In genomic region chr15:98985982-98986715, GRCm38 (mm10) we compare ENCODE assay signal across 8 mouse cellular contexts. TPM values are rescaled to one million over a fixed set of nuclear protein-coding genes. Genes with fewer than 3 reads are reported as not detected.
DNase-seq lines count a peak whose midpoint lies in the region; ATAC-seq and TF ChIP-seq lines count a peak whose summit lies in the region.

No protein-coding gene starts in this region.

- ATAC-seq in hindbrain, embryonic 15.5 days (ENCODE audit: low FRiP score, low read depth), result no peak
- no peak for ATAC-seq in midbrain, postnatal 0 days (ENCODE audit: low FRiP score)
- ATAC-seq in activated CD4-positive, CD25-positive, alpha-beta regulatory T cell, adult 4 months, result no peak

- no peaks in the 10 kb centered on the region for H3K27me3 ChIP-seq in hindbrain, embryonic 15.5 days
- H3K27me3 ChIP-seq in midbrain, postnatal 0 days (ENCODE audit: insufficient read depth, low read length), result no peaks in the 10 kb centered on the region

- H3K4me2 ChIP-seq in hindbrain, embryonic 15.5 days, result peak overlapping the region; percentile 81
- peak overlapping the region; percentile 66 for H3K4me2 ChIP-seq in midbrain, postnatal 0 days (ENCODE audit: low read depth, low read length, poor library complexity, severe bottlenecking)

- no peaks in the 10 kb centered on the region for H3K36me3 ChIP-seq in hindbrain, embryonic 15.5 days
- H3K36me3 ChIP-seq in midbrain, postnatal 0 days (ENCODE audit: insufficient read depth, low read length), result no peaks in the 10 kb centered on the region

- peaks cover 69% of the 10 kb centered on the region for H3K4me1 ChIP-seq in hindbrain, embryonic 15.5 days (replicated peaks)
- peaks cover 31% of the 10 kb centered on the region for H3K4me1 ChIP-seq in midbrain, postnatal 0 days (ENCODE audit: insufficient read depth, low read length)

- peak overlapping the region; percentile 97 for H3K27ac ChIP-seq in layer of hippocampus, adult 2 months
- peak overlapping the region; percentile 96 for H3K27ac ChIP-seq in hindbrain, embryonic 15.5 days (replicated peaks)
- H3K27ac ChIP-seq in midbrain, postnatal 0 days (ENCODE audit: low read depth, low read length), result peak overlapping the region; percentile 97

- 6% methylated on average over 12 of the region's 12 CpGs for WGBS in hindbrain, embryonic 15.5 days
- WGBS in midbrain, postnatal 0 days, result 4% methylated on average over 12 of the region's 12 CpGs

- H3K4me3 ChIP-seq in layer of hippocampus, adult 2 months, result peak overlapping the region; percentile 71
- H3K4me3 ChIP-seq in hindbrain, embryonic 15.5 days, result peak overlapping the region; percentile 43
- H3K4me3 ChIP-seq in midbrain, postnatal 0 days (ENCODE audit: low read depth, low read length), result peak overlapping the region; percentile 38

- no peaks in the 10 kb centered on the region for H3K9me3 ChIP-seq in hindbrain, embryonic 15.5 days
- no peaks in the 10 kb centered on the region for H3K9me3 ChIP-seq in midbrain, postnatal 0 days (ENCODE audit: low read length)

- TF ChIP-seq POLR2A in brain, embryonic 14.5 days (IDR thresholded peaks at IDR 0.05; ENCODE audit: borderline replicate concordance, extremely low read depth, insufficient read depth, insufficient read length, poor library complexity, severe bottlenecking), result no peak

- no peak for DNase-seq in layer of hippocampus, adult 2 months (ENCODE audit: low spot score in 2 of 2)
- no peak for DNase-seq in layer of hippocampus, postnatal 10 days (ENCODE audit: low spot score in 2 of 2)
- peak; percentile 81 for DNase-seq in brain, embryonic 14.5 days (ENCODE audit: low read depth)
- DNase-seq in midbrain, postnatal 0 days (ENCODE audit: low spot score), result no peak
- DNase-seq in spleen, postnatal 36 days (ENCODE audit: low spot score in 2 of 2), result no peak
- no peak for DNase-seq in lung, adult 18-20 months

- peak overlapping the region; percentile 70 for H3K9ac ChIP-seq in hindbrain, embryonic 15.5 days
- H3K9ac ChIP-seq in midbrain, postnatal 0 days (replicated peaks; ENCODE audit: low read length, poor library complexity, severe bottlenecking), result peak overlapping the region; percentile 64

- no peak; the same call in 1 of the 2 replicates for TF ChIP-seq CTCF in layer of hippocampus, adult 2 months (conservative IDR thresholded peaks at IDR 0.05)
- TF ChIP-seq CTCF in brain, embryonic 14.5 days (IDR thresholded peaks at IDR 0.05; ENCODE audit: borderline replicate concordance, extremely low read depth, insufficient read depth, insufficient read length), result no peak
- TF ChIP-seq CTCF in midbrain, postnatal 0 days (IDR thresholded peaks at IDR 0.05), result peak; percentile 25; the same call in 1 of the 2 replicates

RNA-seq across cellular contexts. Expression of gene Tuba1a, which starts 32.6 kb away (rescaled TPM):
- total RNA-seq in layer of hippocampus, adult 2 months (2021), result 100 to 1,000 TPM; 768 to 781 TPM
- total RNA-seq in layer of hippocampus, postnatal 10 days (2021), result 1,000 to 10,000 TPM; 3,808 to 4,015 TPM
- polyA plus RNA-seq in brain, embryonic 14.5 days (2012; rRNA removed), result 11,216 and 14,471 TPM in 2 replicates
- 14,750 and 15,534 TPM in 2 replicates for polyA plus RNA-seq in hindbrain, embryonic 15.5 days (2015; fragmentation: Nextera tagmentation; extraction: Ambion mirVana)
- 17,447 and 20,461 TPM in 2 replicates for total RNA-seq in midbrain, postnatal 0 days (2014; rRNA removed)
- 15,641 and 16,823 TPM in 2 replicates for polyA plus RNA-seq in midbrain, postnatal 0 days (2015; fragmentation: Nextera tagmentation; extraction: Ambion mirVana)
- 100 to 1,000 TPM; 243 to 273 TPM for polyA plus RNA-seq in activated CD4-positive, CD25-positive, alpha-beta regulatory T cell, adult 4 months (2017; shearing (Covaris generic))

RNA-seq across cellular contexts. Expression of gene Gm49450, which starts 32.8 kb away (rescaled TPM):
- not detected for total RNA-seq in layer of hippocampus, adult 2 months (2021)
- not detected for total RNA-seq in layer of hippocampus, postnatal 10 days (2021)
- polyA plus RNA-seq in brain, embryonic 14.5 days (2012; rRNA removed), result 136 and 183 TPM in 2 replicates
- polyA plus RNA-seq in hindbrain, embryonic 15.5 days (2015; fragmentation: Nextera tagmentation; extraction: Ambion mirVana), result not detected in 2 replicates
- 1,797 and 2,945 TPM in 2 replicates for total RNA-seq in midbrain, postnatal 0 days (2014; rRNA removed)
- not detected in 2 replicates for polyA plus RNA-seq in midbrain, postnatal 0 days (2015; fragmentation: Nextera tagmentation; extraction: Ambion mirVana)
- not detected for polyA plus RNA-seq in activated CD4-positive, CD25-positive, alpha-beta regulatory T cell, adult 4 months (2017; shearing (Covaris generic))

RNA-seq across cellular contexts. Expression of gene Tuba1c, which starts 43.5 kb away (rescaled TPM):
- total RNA-seq in layer of hippocampus, adult 2 months (2021), result 10 to 100 TPM; 49.6 to 51.1 TPM
- total RNA-seq in layer of hippocampus, postnatal 10 days (2021), result 100 to 1,000 TPM; 234 TPM
- polyA plus RNA-seq in brain, embryonic 14.5 days (2012; rRNA removed), result 62.6 and 100 TPM in 2 replicates
- polyA plus RNA-seq in hindbrain, embryonic 15.5 days (2015; fragmentation: Nextera tagmentation; extraction: Ambion mirVana), result 22.5 and 25.3 TPM in 2 replicates
- 18.2 and 22.6 TPM in 2 replicates for total RNA-seq in midbrain, postnatal 0 days (2014; rRNA removed)
- polyA plus RNA-seq in midbrain, postnatal 0 days (2015; fragmentation: Nextera tagmentation; extraction: Ambion mirVana), result 9.6 and 9.9 TPM in 2 replicates
- polyA plus RNA-seq in activated CD4-positive, CD25-positive, alpha-beta regulatory T cell, adult 4 months (2017; shearing (Covaris generic)), result 100 to 1,000 TPM in 1 of 2 experiments, 10 to 100 TPM in 1; 98.3 to 120 TPM

RNA-seq across cellular contexts. Expression of gene Tuba1b, which starts 51.8 kb away (rescaled TPM):
- total RNA-seq in layer of hippocampus, adult 2 months (2021), result 100 to 1,000 TPM; 466 to 491 TPM
- 100 to 1,000 TPM; 931 to 937 TPM for total RNA-seq in layer of hippocampus, postnatal 10 days (2021)
- polyA plus RNA-seq in brain, embryonic 14.5 days (2012; rRNA removed), result 2,160 and 2,864 TPM in 2 replicates
- 1,411 and 1,419 TPM in 2 replicates for polyA plus RNA-seq in hindbrain, embryonic 15.5 days (2015; fragmentation: Nextera tagmentation; extraction: Ambion mirVana)
- total RNA-seq in midbrain, postnatal 0 days (2014; rRNA removed), result 2,522 and 3,264 TPM in 2 replicates
- 1,582 and 1,796 TPM in 2 replicates for polyA plus RNA-seq in midbrain, postnatal 0 days (2015; fragmentation: Nextera tagmentation; extraction: Ambion mirVana)
- polyA plus RNA-seq in activated CD4-positive, CD25-positive, alpha-beta regulatory T cell, adult 4 months (2017; shearing (Covaris generic)), result 100 to 1,000 TPM; 510 to 711 TPM

Comparison
In these comparisons a context has a peak if more than half of its experiments do, and no peak if none do; other contexts are left out.
1. RNA of gene Tuba1a, which starts 32.6 kb away (polyA plus RNA-seq): 15,641 to 16,823 TPM in midbrain, postnatal 0 days, 14,750 to 15,534 TPM in hindbrain, embryonic 15.5 days and 11,216 to 14,471 TPM in brain, embryonic 14.5 days; 243 to 273 TPM in activated CD4-positive, CD25-positive, alpha-beta regulatory T cell, adult 4 months; every median in the first group is over 10 times any median in the second.
2. RNA of gene Gm49450, which starts 32.8 kb away (polyA plus RNA-seq): 136 to 183 TPM in brain, embryonic 14.5 days; not detected in hindbrain, embryonic 15.5 days, not detected in midbrain, postnatal 0 days and not detected in activated CD4-positive, CD25-positive, alpha-beta regulatory T cell, adult 4 months; every median in the first group is over 100 times any median in the second.
3. Peak in every context shown above with its lines, with median percentiles within 50 percentile points of each other: H3K27ac ChIP-seq and H3K4me3 ChIP-seq.